Mouse (Mus musculus) yolk sac, embryonic 10.5 days (tissue): Measurements from ENCODE around the gene Calu.
A peak's percentile ranks its signal among the peaks of the same experiment; 100 is the strongest.
"Not testable (repeated sequence)": the region's sequence is repeated elsewhere in the genome, so short reads cannot be mapped to it uniquely, and the experiment has no call there.

Experiments used
- DNase-seq: peaks from one replicate; pipeline ENCODE4 v3.0.0-alpha.2; 2017; ENCODE audit warnings: low spot score

Calu gene

GRCm38 (mm10) chr6:29347665-29348370 lies at the start of gene Calu:
Gene Calu (plus strand): TSS chr6:29348069.
- DNase-seq: peak; percentile 98

GRCm38 (mm10) chr6:29299112-29299511 lies 48.8 kb upstream of the Calu start:
- DNase-seq: no peak

- no peak for DNase-seq
Measured at GRCm38 (mm10) chr6:29303251-29303650, 44.6 kb upstream of the Calu start.

GRCm38 (mm10) chr6:29303726-29304125 lies 44.1 kb upstream of the Calu start:
- no peak for DNase-seq

GRCm38 (mm10) chr6:29305462-29305861 lies 42.4 kb upstream of the Calu start:
- no peak for DNase-seq

GRCm38 (mm10) chr6:29308846-29309605 lies 38.8 kb upstream of the Calu start:
- no peak for DNase-seq

GRCm38 (mm10) chr6:29313690-29314202 lies 34.1 kb upstream of the Calu start:
- DNase-seq: no peak

GRCm38 (mm10) chr6:29317286-29317685 lies 30.6 kb upstream of the Calu start:
- no peak for DNase-seq

- DNase-seq: no peak
Measured at GRCm38 (mm10) chr6:29317941-29318340, 29.9 kb upstream of the Calu start.

GRCm38 (mm10) chr6:29318879-29319278 lies 29.0 kb upstream of the Calu start, which contains the start of gene Fam71f1:
Gene Fam71f1 (plus strand): TSS chr6:29319140.
- peak; percentile 22 for DNase-seq

- no peak for DNase-seq
Measured at GRCm38 (mm10) chr6:29321586-29321985, 26.3 kb upstream of the Calu start.

- DNase-seq: no peak
Measured at GRCm38 (mm10) chr6:29322147-29322546, 25.7 kb upstream of the Calu start.

- no peak for DNase-seq
Measured at GRCm38 (mm10) chr6:29322735-29323134, 25.1 kb upstream of the Calu start.

GRCm38 (mm10) chr6:29326961-29327360 lies 20.9 kb upstream of the Calu start:
- DNase-seq: no peak

GRCm38 (mm10) chr6:29329514-29329913 lies 18.4 kb upstream of the Calu start:
- no peak for DNase-seq

GRCm38 (mm10) chr6:29346512-29346911 lies 1.4 kb upstream of the Calu start:
- DNase-seq: not testable (repeated sequence)

- no peak for DNase-seq
Measured at GRCm38 (mm10) chr6:29347189-29347588, 680 bp upstream of the Calu start.

- DNase-seq: no peak
Measured at GRCm38 (mm10) chr6:29348371-29348724, 479 bp downstream of the Calu start.

- no peak for DNase-seq
Measured at GRCm38 (mm10) chr6:29351613-29352012, 3.7 kb downstream of the Calu start.

- no peak for DNase-seq
Measured at GRCm38 (mm10) chr6:29352816-29353215, 4.9 kb downstream of the Calu start.

GRCm38 (mm10) chr6:29359386-29359785 lies 11.5 kb downstream of the Calu start:
- no peak for DNase-seq

- no peak for DNase-seq
Measured at GRCm38 (mm10) chr6:29360211-29360610, 12.3 kb downstream of the Calu start.
